Mouse (Mus musculus) megakaryocyte, embryonic 14.5 days (primary cell): ENCODE data around the gene Lep. TPM values are rescaled to one million over a fixed set of nuclear protein-coding genes. Genes with fewer than 3 reads are reported as not detected.

ENCODE experiments used
- H3K27me3 ChIP-seq: replicated peaks from 2 replicates; pipeline ENCODE3; 2012; ENCODE audit warnings: inconsistent platforms
- H3K36me3 ChIP-seq: replicated peaks from 2 replicates; pipeline ENCODE3; 2012; ENCODE audit warnings: low read length, inconsistent platforms, mixed read lengths
- H3K4me1 ChIP-seq: 2 replicates; pipeline ENCODE4 v1.6.1; 2012; ENCODE audit warnings: inconsistent platforms
- H3K4me3 ChIP-seq: replicated peaks from 2 replicates; pipeline ENCODE3; 2012; ENCODE audit warnings: moderate library complexity, mild to moderate bottlenecking, inconsistent platforms
- H3K9me3 ChIP-seq: 2 replicates; pipeline ENCODE4 v1.6.1; 2012; ENCODE audit warnings: inconsistent platforms
- FLI1 ChIP-seq: IDR thresholded peaks from 2 replicates; pipeline ENCODE4 v1.6.1; 2012; ENCODE audit warnings: low read length, inconsistent platforms, mixed read lengths
- GATA1 ChIP-seq: IDR thresholded peaks from 3 replicates; pipeline ENCODE4 v1.6.1; 2012; ENCODE audit warnings: mixed read lengths, low read length, inconsistent platforms, borderline replicate concordance
- polyA plus RNA-seq: library from polyadenylated mRNA; stranded (reverse); fragments of >175 nt; gene quantifications from 2 replicates; pipeline ENCODE4 v1.2.3, GENCODE M21; 2012; ENCODE audit warnings: low replicate concordance; ENCODE audit not compliant: insufficient read depth

Gene Lep
- polyA plus RNA-seq, 1 experiment, result not detected

- Histone ChIP-seq H3K36me3 (no peaks in the 10 kb centered on the region), H3K4me3 (no peak overlapping the region), H3K27me3 (peaks cover 13% of the 10 kb centered on the region), H3K9me3 (peaks cover 24% of the 10 kb centered on the region), H3K4me1 (no peaks in the 10 kb centered on the region)
- TF ChIP-seq GATA1 (no peak), FLI1 (no peak)
Measured at GRCm38 (mm10) chr6:29115756-29116155, 55.7 kb downstream of the Lep start.

- TF ChIP-seq FLI1 (no peak), GATA1 (no peak)
Measured at GRCm38 (mm10) chr6:29117417-29118104, 57.5 kb downstream of the Lep start.

DNA sequence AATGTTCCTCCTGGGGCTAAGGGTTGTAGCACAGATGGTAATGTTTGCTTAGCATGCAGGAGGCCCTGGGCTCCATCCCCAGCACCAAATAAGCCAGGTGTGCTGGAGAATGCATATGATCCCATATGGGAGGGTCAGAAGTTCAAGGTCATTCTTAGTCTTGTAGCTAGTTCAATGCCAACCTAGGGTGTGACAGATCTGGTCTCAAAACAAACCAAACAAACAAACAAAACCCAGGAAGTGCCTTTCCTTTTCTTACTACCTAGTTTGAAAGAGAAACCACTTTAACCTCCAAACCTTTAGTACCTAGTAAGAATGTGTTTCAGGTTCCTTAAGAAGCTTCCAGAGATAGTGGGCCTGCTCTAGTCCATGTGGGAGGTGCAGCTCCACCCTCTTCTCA lies 58.2 kb downstream of the Lep start:
- Histone ChIP-seq H3K9me3 (peaks cover 4% of the 10 kb centered on the region; the same call in 1 of the 2 replicates), H3K27me3 (peaks cover 13% of the 10 kb centered on the region), H3K4me1 (no peaks in the 10 kb centered on the region), H3K4me3 (no peak overlapping the region), H3K36me3 (peaks cover 1% of the 10 kb centered on the region)
- TF ChIP-seq FLI1 (no peak), GATA1 (no peak)

More at GRCm38 (mm10) chr6:29117417-29118104, 57.5 kb downstream of the Lep start:
- peaks cover 7% of the 10 kb centered on the region for H3K9me3 ChIP-seq
- H3K4me3 ChIP-seq, result no peak overlapping the region
- H3K36me3 ChIP-seq, result no peaks in the 10 kb centered on the region
- H3K4me1 ChIP-seq, result no peaks in the 10 kb centered on the region
- peaks cover 13% of the 10 kb centered on the region for H3K27me3 ChIP-seq

- H3K36me3 ChIP-seq, result peaks cover 5% of the 10 kb centered on the region
- H3K4me1 ChIP-seq, result no peaks in the 10 kb centered on the region
- H3K27me3 ChIP-seq, result peaks cover 13% of the 10 kb centered on the region
- no peaks in the 10 kb centered on the region for H3K9me3 ChIP-seq
- no peak overlapping the region for H3K4me3 ChIP-seq
- TF ChIP-seq GATA1, result no peak
- no peak for TF ChIP-seq FLI1
Measured at GRCm38 (mm10) chr6:29118963-29119362, 58.9 kb downstream of the Lep start.

DNA sequence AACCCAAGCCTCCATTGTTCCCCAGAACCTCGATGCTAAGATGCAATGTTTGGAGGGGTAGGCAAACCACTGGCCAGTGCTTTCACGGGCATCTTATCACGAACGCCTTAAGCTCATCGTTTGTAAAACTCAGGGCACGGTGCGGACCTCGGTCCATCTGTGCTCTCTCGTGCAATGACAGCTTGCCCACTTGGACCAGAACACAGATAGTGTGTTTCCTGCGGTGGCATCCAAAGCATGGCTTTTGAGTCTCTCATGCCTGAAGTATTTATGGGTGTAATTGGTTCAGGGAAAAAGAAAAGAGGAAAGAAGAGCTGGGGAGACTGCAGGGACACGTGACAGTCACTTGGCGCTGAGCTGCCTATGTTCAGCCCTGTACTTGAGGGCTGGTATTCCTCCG lies 60.0 kb downstream of the Lep start:
- TF ChIP-seq FLI1 (no peak), GATA1 (no peak)
- H3K27me3 ChIP-seq, result peaks cover 13% of the 10 kb centered on the region
- H3K9me3 ChIP-seq, result no peaks in the 10 kb centered on the region
- peaks cover 15% of the 10 kb centered on the region for H3K36me3 ChIP-seq
- H3K4me3 ChIP-seq, result no peak overlapping the region
- no peaks in the 10 kb centered on the region for H3K4me1 ChIP-seq

Other genes with a start within 250 kb of the Lep start
- 0.06 TPM in 1 of 2 replicates, not detected in the other for gene Lrrc4, start 228.5 kb upstream of the Lep start, polyA plus RNA-seq
- 0.61 and 10.4 TPM in 2 replicates for gene Rbm28, start 104.8 kb downstream of the Lep start, polyA plus RNA-seq
- gene Prrt4, start 119.4 kb downstream of the Lep start, polyA plus RNA-seq, result 36.9 and 51.1 TPM in 2 replicates
- 281 and 443 TPM in 2 replicates for gene Impdh1, start 156.1 kb downstream of the Lep start, polyA plus RNA-seq
- 14.3 and 43.1 TPM in 2 replicates for gene Hilpda, start 212.3 kb downstream of the Lep start, polyA plus RNA-seq
- gene Fam71f2, start 219.4 kb downstream of the Lep start, polyA plus RNA-seq, result not detected in 2 replicates